Mouse (Mus musculus): ENCODE data around the gene Psd. TPM values are rescaled to one million over a fixed set of nuclear protein-coding genes. Genes with fewer than 3 reads are reported as not detected.
A peak's percentile ranks its signal among the peaks of the same experiment; 100 is the strongest.

The Psd gene
- polyA plus RNA-seq, 1 experiment, result 617 TPM

DNA sequence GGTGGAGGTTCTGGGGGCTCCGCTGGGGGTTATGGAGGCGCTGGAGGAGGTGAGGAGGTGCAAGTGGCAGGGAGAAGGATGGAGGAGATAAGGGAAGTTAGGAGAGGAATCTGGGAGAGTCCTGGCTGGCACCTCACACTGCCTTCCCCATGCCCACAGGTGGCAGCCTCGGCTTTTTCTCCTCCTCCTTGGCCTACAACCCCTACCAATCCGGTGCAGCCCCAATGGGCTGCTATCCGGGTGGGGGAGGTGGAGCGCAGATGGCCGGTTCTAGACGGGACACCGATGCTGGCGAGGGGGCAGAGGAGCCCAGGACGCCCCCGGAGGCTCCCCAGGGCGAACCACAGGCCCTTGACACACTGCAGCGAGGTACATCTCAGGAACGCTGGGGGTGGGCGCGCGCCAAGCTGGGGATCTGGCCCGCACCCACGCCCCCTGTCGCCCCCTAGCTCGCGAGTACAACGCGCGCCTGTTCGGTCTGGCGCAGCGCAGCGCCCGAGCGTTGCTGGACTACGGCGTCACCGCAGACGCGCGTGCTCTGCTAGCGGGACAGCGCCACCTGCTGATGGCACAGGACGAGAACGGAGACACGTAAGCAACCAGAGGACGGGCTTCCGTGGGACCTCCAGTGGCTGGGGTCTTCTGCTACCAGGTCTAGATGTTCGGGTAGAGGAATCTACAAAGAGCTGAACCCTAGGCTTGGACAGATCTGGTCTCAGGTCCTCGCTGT, 18.1 kb downstream of the Psd start:
- H3K27ac ChIP-seq (ENCODE audit: insufficient read depth, low read length), result no peak overlapping the region
- no peaks in the 10 kb centered on the region for H3K4me1 ChIP-seq (ENCODE audit: control insufficient read depth, insufficient read depth, low read length)
- H3K4me3 ChIP-seq (ENCODE audit: insufficient read depth, low read length), result peak overlapping the region; percentile 38
- peak; percentile 92 for TF ChIP-seq CTCF (IDR thresholded peaks at IDR 0.05; ENCODE audit: extremely low read depth, insufficient read depth, low read length)
- peak; percentile 29; the same call in 1 of the 2 replicates for TF ChIP-seq POLR2A (IDR thresholded peaks at IDR 0.05; ENCODE audit: extremely low read depth, insufficient read depth, low read length)

DNA sequence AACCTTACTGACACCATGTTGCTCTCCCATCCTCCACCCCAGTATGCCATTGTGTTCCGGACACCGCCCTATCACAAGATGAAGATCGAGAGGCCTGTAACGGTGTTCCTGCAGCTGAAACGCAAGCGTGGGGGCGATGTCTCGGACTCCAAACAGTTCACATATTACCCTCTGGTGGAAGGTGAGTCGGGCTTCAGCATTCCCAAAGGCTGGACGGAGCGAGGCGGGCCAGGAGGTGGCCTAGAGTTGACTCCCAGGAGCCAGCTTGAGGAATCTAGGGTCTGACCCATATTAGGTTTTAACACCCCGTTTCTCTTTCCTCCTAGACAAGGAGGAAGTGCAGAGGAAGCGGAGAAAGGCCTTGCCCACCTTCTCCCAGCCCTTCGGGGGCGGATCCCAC, 18.7 kb downstream of the Psd start:
- no peaks in the 10 kb centered on the region for H3K4me1 ChIP-seq (ENCODE audit: control insufficient read depth, insufficient read depth, low read length)
- no peak overlapping the region; the same call in 1 of the 2 replicates for H3K4me3 ChIP-seq (ENCODE audit: insufficient read depth, low read length)

DNA sequence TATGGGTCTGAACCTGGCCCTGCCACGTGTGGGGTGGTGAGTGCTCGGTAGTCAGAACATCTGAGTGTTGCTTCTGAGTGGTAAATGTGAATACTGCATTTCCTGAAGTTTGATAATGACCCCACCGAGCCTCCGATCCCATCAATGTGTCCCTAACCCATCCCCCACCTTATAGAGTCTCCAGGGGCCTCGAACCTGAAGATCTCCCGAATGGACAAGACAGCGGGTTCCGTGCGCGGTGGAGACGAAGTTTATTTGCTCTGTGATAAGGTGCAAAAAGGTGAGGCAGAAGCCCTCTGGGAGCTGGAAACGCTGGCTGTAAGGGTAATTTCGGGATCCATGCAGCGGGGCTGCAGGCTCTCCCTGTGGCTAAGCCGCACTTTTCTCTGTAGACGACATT, 19.2 kb downstream of the Psd start:
- no peak for TF ChIP-seq POLR2A (IDR thresholded peaks at IDR 0.05; ENCODE audit: extremely low read depth, insufficient read depth, low read length)
- no peak for TF ChIP-seq CTCF (IDR thresholded peaks at IDR 0.05; ENCODE audit: extremely low read depth, insufficient read depth, low read length)
- Histone ChIP-seq H3K27ac (ENCODE audit: insufficient read depth, low read length) (no peak overlapping the region), H3K4me3 (ENCODE audit: insufficient read depth, low read length) (no peak overlapping the region), H3K4me1 (ENCODE audit: control insufficient read depth, insufficient read depth, low read length) (no peaks in the 10 kb centered on the region)

More for the DNA sequence above, 18.7 kb downstream of the Psd start:
- no peak for TF ChIP-seq POLR2A (IDR thresholded peaks at IDR 0.05; ENCODE audit: extremely low read depth, insufficient read depth, low read length)
- no peak for TF ChIP-seq CTCF (IDR thresholded peaks at IDR 0.05; ENCODE audit: extremely low read depth, insufficient read depth, low read length)
- H3K27ac ChIP-seq (ENCODE audit: insufficient read depth, low read length), result no peak overlapping the region

DNA sequence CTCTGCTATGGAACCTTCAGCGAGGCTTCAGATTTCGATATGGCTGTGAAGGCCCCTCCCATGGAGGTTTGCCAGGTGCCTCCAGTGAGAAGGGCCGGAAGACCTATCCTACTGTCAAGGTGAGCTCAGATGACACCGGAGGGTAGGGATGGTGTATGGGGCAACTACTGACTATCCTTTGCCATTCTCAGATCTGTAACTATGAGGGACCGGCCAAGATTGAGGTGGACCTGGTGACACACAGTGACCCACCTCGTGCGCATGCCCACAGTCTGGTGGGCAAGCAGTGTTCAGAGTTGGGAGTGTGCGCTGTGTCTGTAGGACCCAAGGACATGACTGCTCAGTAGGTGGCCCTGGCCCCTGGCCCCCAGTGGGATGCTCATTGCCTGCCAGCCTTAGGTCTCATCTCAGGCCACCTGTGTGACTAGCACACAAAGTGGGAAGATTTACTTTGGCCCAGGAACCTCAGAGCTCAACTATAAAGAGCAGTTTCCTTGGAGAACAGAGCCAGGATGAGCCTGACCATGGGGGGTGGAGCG, 20.1 kb downstream of the Psd start:
- Histone ChIP-seq H3K27ac (ENCODE audit: insufficient read depth, low read length) (no peak overlapping the region), H3K4me1 (ENCODE audit: control insufficient read depth, insufficient read depth, low read length) (no peaks in the 10 kb centered on the region), H3K4me3 (ENCODE audit: insufficient read depth, low read length) (no peak overlapping the region)
- TF ChIP-seq CTCF (IDR thresholded peaks at IDR 0.05; ENCODE audit: extremely low read depth, insufficient read depth, low read length) (no peak), POLR2A (IDR thresholded peaks at IDR 0.05; ENCODE audit: extremely low read depth, insufficient read depth, low read length) (no peak)

DNA sequence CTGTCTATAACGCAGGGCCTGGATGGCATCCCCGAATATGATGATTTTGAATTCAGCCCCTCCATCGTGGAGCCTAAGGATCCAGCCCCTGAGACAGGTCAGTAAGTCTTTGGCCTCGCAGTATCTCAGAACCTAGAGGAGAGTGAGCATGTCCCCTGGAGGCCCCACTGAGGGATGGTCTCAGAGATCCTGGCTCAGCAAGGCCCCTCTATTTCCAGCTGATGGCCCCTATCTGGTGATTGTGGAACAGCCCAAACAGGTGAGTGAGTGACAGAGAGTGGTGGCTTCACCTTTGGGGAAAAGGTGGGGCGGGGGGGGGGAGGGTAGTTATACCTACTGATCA, 20.7 kb downstream of the Psd start:
- TF ChIP-seq POLR2A (IDR thresholded peaks at IDR 0.05; ENCODE audit: extremely low read depth, insufficient read depth, low read length) (no peak), CTCF (IDR thresholded peaks at IDR 0.05; ENCODE audit: extremely low read depth, insufficient read depth, low read length) (no peak)
- H3K4me1 ChIP-seq (ENCODE audit: control insufficient read depth, insufficient read depth, low read length), result no peaks in the 10 kb centered on the region
- H3K4me3 ChIP-seq (ENCODE audit: insufficient read depth, low read length), result no peak overlapping the region; the same call in 1 of the 2 replicates
- no peak overlapping the region for H3K27ac ChIP-seq (ENCODE audit: insufficient read depth, low read length)

DNA sequence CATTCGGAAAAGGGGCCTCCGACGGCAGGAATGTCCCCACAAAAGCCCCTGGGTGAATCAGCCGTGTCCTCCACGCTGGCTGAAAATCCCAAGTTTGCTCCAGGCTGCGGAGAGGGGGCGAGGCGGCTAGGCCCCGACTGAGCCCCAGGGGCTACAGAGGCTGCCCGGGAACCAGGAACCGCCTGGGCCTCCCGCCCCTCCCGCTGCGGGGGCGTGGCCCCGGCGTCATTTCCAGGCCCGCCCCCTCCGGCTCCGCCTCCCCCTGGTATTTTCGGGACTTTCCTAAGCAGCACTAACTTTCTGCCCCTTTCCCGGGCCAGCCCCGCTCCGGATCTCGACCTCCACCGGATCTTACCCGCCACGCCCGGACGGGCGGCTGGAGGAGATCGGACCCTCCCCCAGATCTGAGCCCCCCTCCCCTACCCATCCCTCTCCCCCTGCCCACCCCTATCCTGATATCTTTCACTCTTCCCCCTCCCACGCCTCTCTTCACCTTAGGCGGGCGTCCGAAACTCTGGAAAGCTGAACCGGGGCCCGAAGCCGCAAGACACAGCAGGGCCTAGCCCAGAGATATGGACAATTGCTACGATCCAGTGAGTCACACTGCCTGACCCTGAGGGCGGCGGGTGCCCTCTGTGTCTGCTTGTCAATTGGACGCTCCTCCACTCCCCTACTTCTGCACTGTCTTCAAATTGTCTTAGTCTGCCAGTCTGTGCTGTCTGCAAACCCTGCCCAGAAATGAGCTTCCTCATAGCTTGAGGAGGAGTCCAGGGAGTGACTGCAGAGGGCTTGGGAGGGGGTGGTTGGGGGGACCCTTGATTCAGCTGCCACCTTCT, 21.3 kb downstream of the Psd start:
- Histone ChIP-seq H3K4me3 (ENCODE audit: insufficient read depth, low read length) (peak overlapping the region; percentile 46), H3K27ac (ENCODE audit: insufficient read depth, low read length) (no peak overlapping the region), H3K4me1 (ENCODE audit: control insufficient read depth, insufficient read depth, low read length) (no peaks in the 10 kb centered on the region)
- TF ChIP-seq CTCF (IDR thresholded peaks at IDR 0.05; ENCODE audit: extremely low read depth, insufficient read depth, low read length) (no peak), POLR2A (IDR thresholded peaks at IDR 0.05; ENCODE audit: extremely low read depth, insufficient read depth, low read length) (no peak)

DNA sequence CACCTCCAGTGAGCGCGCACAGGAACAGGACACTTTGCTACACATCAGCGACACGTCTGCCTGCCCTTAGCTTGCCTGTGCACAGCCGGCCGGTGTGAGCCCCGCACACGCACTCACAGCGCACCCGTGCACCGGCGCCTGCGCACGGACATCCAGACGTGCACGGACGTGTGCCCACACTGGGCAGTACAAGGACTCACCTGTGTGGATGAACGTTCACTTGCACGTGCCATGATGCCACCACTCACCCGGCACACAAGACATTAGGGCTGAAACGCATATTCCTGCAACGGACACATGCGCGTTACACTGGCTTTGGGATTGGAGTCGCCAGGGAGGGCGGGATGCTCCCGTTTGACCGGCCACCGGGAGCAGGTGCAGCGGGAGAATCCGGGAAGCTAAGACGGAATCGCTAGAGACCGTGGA, 22.0 kb downstream of the Psd start:
- H3K4me3 ChIP-seq (ENCODE audit: insufficient read depth, low read length), result peak overlapping the region; percentile 46
- TF ChIP-seq POLR2A (IDR thresholded peaks at IDR 0.05; ENCODE audit: extremely low read depth, insufficient read depth, low read length), result no peak
- TF ChIP-seq CTCF (IDR thresholded peaks at IDR 0.05; ENCODE audit: extremely low read depth, insufficient read depth, low read length), result no peak
- H3K4me1 ChIP-seq (ENCODE audit: control insufficient read depth, insufficient read depth, low read length), result no peaks in the 10 kb centered on the region
- H3K27ac ChIP-seq (ENCODE audit: insufficient read depth, low read length), result no peak overlapping the region

DNA sequence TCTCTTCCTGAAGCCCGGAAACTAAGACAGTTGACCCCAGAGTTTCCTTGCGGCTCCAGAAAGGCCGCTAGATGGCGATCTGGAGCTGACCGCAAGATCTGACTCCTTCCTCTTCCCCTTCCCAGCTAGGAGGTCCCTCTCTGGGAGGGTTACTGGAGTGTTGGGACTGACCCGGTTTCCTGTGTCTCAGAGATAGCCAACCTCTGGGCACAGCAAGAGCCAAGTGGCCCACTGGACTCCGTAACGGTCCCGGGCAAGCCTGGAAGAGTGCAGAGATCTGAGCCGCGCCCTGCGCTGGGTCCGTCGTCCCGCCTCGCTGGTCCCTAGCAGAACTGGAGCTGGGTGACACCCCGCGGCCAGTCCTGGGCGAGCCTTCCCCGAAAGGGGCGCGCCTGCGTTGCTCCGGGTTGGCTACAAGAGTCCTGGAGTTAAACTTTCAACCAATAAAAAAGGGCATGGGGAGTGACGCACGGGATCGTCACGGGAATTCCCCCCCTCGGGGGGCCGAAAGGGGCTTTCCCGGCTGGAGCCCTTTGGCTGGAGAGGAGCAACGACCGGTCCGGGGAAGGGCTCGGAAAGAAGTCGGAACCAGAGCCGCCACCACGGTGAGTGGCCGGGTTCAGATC, 22.6 kb downstream of the Psd start, which contains the start of gene Nfkb2:
Nfkb2 (plus strand) TSS at position 105 of the 626 bp plus-strand sequence.
- Histone ChIP-seq H3K4me1 (ENCODE audit: control insufficient read depth, insufficient read depth, low read length) (no peaks in the 10 kb centered on the region), H3K4me3 (ENCODE audit: insufficient read depth, low read length) (peak within 1 kb of the TSS; percentile 46), H3K27ac (ENCODE audit: insufficient read depth, low read length) (no peak within 1 kb of the TSS)
- peak; percentile 84 for TF ChIP-seq CTCF (IDR thresholded peaks at IDR 0.05; ENCODE audit: extremely low read depth, insufficient read depth, low read length)
- peak; percentile 32; the same call in 1 of the 2 replicates for TF ChIP-seq POLR2A (IDR thresholded peaks at IDR 0.05; ENCODE audit: extremely low read depth, insufficient read depth, low read length)
